Mouse (Mus musculus): ENCODE data around the gene Arhgef25.

DNA sequence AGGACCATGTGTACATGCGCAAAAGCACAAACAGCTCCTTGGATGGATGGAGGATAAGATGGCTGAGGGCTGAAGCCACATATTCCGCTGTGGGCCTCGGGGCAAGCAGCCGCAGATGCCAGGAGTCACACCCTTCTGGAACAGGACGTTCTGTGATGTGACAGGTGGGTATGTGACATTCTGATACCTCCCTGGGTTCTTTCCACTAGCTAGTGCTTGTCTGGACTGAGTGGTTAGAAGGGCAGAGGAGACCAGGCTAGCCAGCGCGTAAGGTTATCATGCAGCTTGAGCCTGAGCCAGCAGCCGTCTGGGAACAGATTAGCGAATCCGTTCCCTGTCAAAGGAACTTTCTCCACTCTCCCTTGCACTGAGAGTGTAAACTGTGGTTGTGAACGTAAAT is 48.9 kb downstream of the Arhgef25 start:
- TF ChIP-seq CTCF (IDR thresholded peaks at IDR 0.05; ENCODE audit: low read depth, low read length) (no peak), POLR2A (IDR thresholded peaks at IDR 0.05; ENCODE audit: borderline replicate concordance, low read depth, low read length) (no peak)

Measured in bone marrow macrophage, adult 2 months (primary cell).